Mouse (Mus musculus): ENCODE results near the gene Lrba. TPM values are rescaled to one million over a fixed set of nuclear protein-coding genes. Genes with fewer than 3 reads are reported as not detected.

Lrba gene
- polyA plus RNA-seq, 1 experiment from 2014 or later, result 4.1 TPM

GRCm38 (mm10) chr3:86759834-86760233 lies 535.4 kb downstream of the Lrba start:
- 57% methylated on average over 8 of the region's 8 CpGs for WGBS (ENCODE audit: insufficient replicate concordance)
- Histone ChIP-seq H3K27me3 (ENCODE audit: control insufficient read depth, insufficient read depth, low read length) (no peaks in the 10 kb centered on the region), H3K36me3 (ENCODE audit: control insufficient read depth, insufficient read depth, low read length) (no peaks in the 10 kb centered on the region), H3K4me1 (ENCODE audit: control insufficient read depth, insufficient read depth, low read length) (no peaks in the 10 kb centered on the region), H3K4me2 (peak overlapping the region; percentile 12; the same call in 1 of the 2 replicates), H3K27ac (ENCODE audit: low read depth, low read length) (no peak overlapping the region), H3K9me3 (replicated peaks; ENCODE audit: control insufficient read depth, low read length) (no peaks in the 10 kb centered on the region), H3K4me3 (ENCODE audit: low read depth, low read length) (no peak overlapping the region), H3K9ac (ENCODE audit: low read depth, low read length) (no peak overlapping the region)
- ATAC-seq (replicated peaks; ENCODE audit: insufficient number of reproducible peaks, low FRiP score, low TSS enrichment), result no peak

DNA sequence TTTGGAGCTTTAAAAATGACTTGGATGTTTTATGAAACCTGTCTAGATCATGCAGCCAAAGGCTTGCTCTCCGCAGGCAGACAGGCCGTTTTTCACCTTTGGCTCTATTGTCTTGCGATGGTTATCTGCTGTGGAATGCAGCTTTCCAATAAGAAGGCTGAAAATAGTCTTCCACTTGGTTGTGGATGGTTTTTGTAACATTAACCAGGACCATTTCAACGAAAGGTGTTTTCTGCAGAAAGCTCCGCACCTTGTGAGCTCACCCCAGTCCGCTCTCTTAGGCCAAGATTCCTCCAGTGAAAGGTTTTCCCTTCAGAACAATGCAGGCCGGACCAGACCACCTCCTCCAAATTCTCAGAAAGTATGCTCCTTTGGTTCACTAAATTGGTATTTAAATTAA lies 536.0 kb downstream of the Lrba start:
- Histone ChIP-seq H3K27me3 (ENCODE audit: control insufficient read depth, insufficient read depth, low read length) (no peaks in the 10 kb centered on the region), H3K36me3 (ENCODE audit: control insufficient read depth, insufficient read depth, low read length) (no peaks in the 10 kb centered on the region), H3K4me3 (ENCODE audit: low read depth, low read length) (no peak overlapping the region), H3K27ac (ENCODE audit: low read depth, low read length) (no peak overlapping the region), H3K9me3 (replicated peaks; ENCODE audit: control insufficient read depth, low read length) (no peaks in the 10 kb centered on the region), H3K4me1 (ENCODE audit: control insufficient read depth, insufficient read depth, low read length) (no peaks in the 10 kb centered on the region), H3K4me2 (no peak overlapping the region), H3K9ac (ENCODE audit: low read depth, low read length) (no peak overlapping the region)
- ATAC-seq (replicated peaks; ENCODE audit: insufficient number of reproducible peaks, low FRiP score, low TSS enrichment), result no peak
- WGBS (ENCODE audit: insufficient replicate concordance), result 56% methylated on average over 7 of the region's 7 CpGs

DNA sequence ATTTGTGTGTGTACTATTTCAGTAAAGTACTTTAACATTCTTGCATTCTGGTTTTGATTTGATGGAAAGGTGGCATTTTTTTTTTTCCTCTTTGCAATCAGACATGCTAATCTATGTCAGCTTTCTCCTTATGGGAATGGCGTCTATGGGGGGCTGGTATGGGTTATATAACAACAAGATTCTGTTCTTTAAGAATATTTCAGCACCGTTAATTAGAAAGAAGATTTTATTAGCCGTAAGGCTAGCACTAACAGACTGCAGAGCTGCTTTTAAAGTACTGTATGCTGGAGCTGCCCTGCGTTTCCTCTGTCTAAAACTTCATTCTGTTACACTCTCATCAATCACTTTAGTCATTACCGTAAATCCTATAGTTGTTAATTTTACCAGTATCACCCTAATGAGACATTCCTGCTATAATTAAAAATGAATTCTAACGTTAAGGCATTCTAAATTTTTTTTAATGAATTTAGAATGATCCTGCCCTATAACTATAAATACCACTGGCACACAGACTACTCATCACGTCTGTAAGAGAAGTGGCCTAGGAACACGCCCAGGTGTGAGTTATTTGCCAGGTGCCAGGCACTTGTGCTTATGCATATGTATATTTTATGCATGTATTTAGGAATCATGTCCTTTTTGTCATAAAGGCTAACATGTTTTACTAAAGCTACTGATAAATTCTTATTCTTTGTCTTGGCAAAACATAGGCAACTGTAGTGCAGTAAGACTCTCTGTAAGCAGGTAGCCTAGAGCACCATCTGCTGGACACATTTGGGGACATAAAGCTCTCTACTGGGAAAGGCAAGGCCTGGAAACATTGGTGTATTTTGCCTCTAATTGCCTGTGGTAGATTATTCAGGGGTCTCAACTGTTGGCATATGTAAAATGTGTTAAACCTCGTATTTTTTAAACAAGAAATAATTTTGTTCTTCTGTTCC lies 536.9 kb downstream of the Lrba start:
- no peaks in the 10 kb centered on the region for H3K9me3 ChIP-seq (replicated peaks; ENCODE audit: control insufficient read depth, low read length)
- no peak overlapping the region for H3K27ac ChIP-seq (ENCODE audit: low read depth, low read length)
- no peak overlapping the region for H3K4me3 ChIP-seq (ENCODE audit: low read depth, low read length)
- no peak for ATAC-seq (replicated peaks; ENCODE audit: insufficient number of reproducible peaks, low FRiP score, low TSS enrichment)
- H3K4me2 ChIP-seq, result no peak overlapping the region
- no peaks in the 10 kb centered on the region for H3K36me3 ChIP-seq (ENCODE audit: control insufficient read depth, insufficient read depth, low read length)
- no peaks in the 10 kb centered on the region for H3K27me3 ChIP-seq (ENCODE audit: control insufficient read depth, insufficient read depth, low read length)
- WGBS (ENCODE audit: insufficient replicate concordance), result 57% methylated on average over 9 of the region's 9 CpGs
- no peaks in the 10 kb centered on the region for H3K4me1 ChIP-seq (ENCODE audit: control insufficient read depth, insufficient read depth, low read length)
- no peak overlapping the region for H3K9ac ChIP-seq (ENCODE audit: low read depth, low read length)

GRCm38 (mm10) chr3:86762036-86762415 lies 537.5 kb downstream of the Lrba start:
- no peak overlapping the region for H3K4me2 ChIP-seq
- H3K9me3 ChIP-seq (replicated peaks; ENCODE audit: control insufficient read depth, low read length), result no peaks in the 10 kb centered on the region
- 89% methylated on average over 6 of the region's 6 CpGs for WGBS (ENCODE audit: insufficient replicate concordance)
- H3K27me3 ChIP-seq (ENCODE audit: control insufficient read depth, insufficient read depth, low read length), result no peaks in the 10 kb centered on the region
- ATAC-seq (replicated peaks; ENCODE audit: insufficient number of reproducible peaks, low FRiP score, low TSS enrichment), result no peak
- no peaks in the 10 kb centered on the region for H3K36me3 ChIP-seq (ENCODE audit: control insufficient read depth, insufficient read depth, low read length)
- no peaks in the 10 kb centered on the region for H3K4me1 ChIP-seq (ENCODE audit: control insufficient read depth, insufficient read depth, low read length)
- no peak overlapping the region for H3K4me3 ChIP-seq (ENCODE audit: low read depth, low read length)
- no peak overlapping the region for H3K9ac ChIP-seq (ENCODE audit: low read depth, low read length)
- H3K27ac ChIP-seq (ENCODE audit: low read depth, low read length), result no peak overlapping the region

- Histone ChIP-seq H3K9ac (ENCODE audit: low read depth, low read length) (no peak overlapping the region), H3K4me1 (ENCODE audit: control insufficient read depth, insufficient read depth, low read length) (no peaks in the 10 kb centered on the region), H3K4me2 (no peak overlapping the region), H3K27me3 (ENCODE audit: control insufficient read depth, insufficient read depth, low read length) (no peaks in the 10 kb centered on the region), H3K27ac (ENCODE audit: low read depth, low read length) (no peak overlapping the region), H3K9me3 (replicated peaks; ENCODE audit: control insufficient read depth, low read length) (no peaks in the 10 kb centered on the region), H3K4me3 (ENCODE audit: low read depth, low read length) (no peak overlapping the region), H3K36me3 (ENCODE audit: control insufficient read depth, insufficient read depth, low read length) (no peaks in the 10 kb centered on the region)
- 86% methylated on average over 4 of the region's 4 CpGs for whole genome bisulfite sequencing (ENCODE audit: insufficient replicate concordance)
- no peak for ATAC-seq (replicated peaks; ENCODE audit: insufficient number of reproducible peaks, low FRiP score, low TSS enrichment)
Observed at GRCm38 (mm10) chr3:86762456-86762855, 538.0 kb downstream of the Lrba start.

- peaks cover 10% of the 10 kb centered on the region; the same call in 1 of the 2 replicates for H3K4me1 ChIP-seq (ENCODE audit: control insufficient read depth, insufficient read depth, low read length)
- no peaks in the 10 kb centered on the region for H3K9me3 ChIP-seq (replicated peaks; ENCODE audit: control insufficient read depth, low read length)
- no peak for ATAC-seq (replicated peaks; ENCODE audit: insufficient number of reproducible peaks, low FRiP score, low TSS enrichment)
- H3K27me3 ChIP-seq (ENCODE audit: control insufficient read depth, insufficient read depth, low read length), result no peaks in the 10 kb centered on the region
- H3K4me2 ChIP-seq, result no peak overlapping the region
- H3K27ac ChIP-seq (ENCODE audit: low read depth, low read length), result no peak overlapping the region
- no peak overlapping the region for H3K9ac ChIP-seq (ENCODE audit: low read depth, low read length)
- WGBS (ENCODE audit: insufficient replicate concordance), result 29% methylated on average over 8 of the region's 8 CpGs
- no peak overlapping the region for H3K4me3 ChIP-seq (ENCODE audit: low read depth, low read length)
- no peaks in the 10 kb centered on the region for H3K36me3 ChIP-seq (ENCODE audit: control insufficient read depth, insufficient read depth, low read length)
Observed at GRCm38 (mm10) chr3:86768553-86768952, 544.1 kb downstream of the Lrba start.

- H3K9me3 ChIP-seq (replicated peaks; ENCODE audit: control insufficient read depth, low read length), result no peaks in the 10 kb centered on the region
- no peak overlapping the region for H3K4me2 ChIP-seq
- ATAC-seq (replicated peaks; ENCODE audit: insufficient number of reproducible peaks, low FRiP score, low TSS enrichment), result no peak
- H3K9ac ChIP-seq (ENCODE audit: low read depth, low read length), result no peak overlapping the region
- 65% methylated on average over 6 of the region's 6 CpGs for WGBS (ENCODE audit: insufficient replicate concordance)
- no peak overlapping the region for H3K27ac ChIP-seq (ENCODE audit: low read depth, low read length)
- H3K36me3 ChIP-seq (ENCODE audit: control insufficient read depth, insufficient read depth, low read length), result no peaks in the 10 kb centered on the region
- no peak overlapping the region for H3K4me3 ChIP-seq (ENCODE audit: low read depth, low read length)
- no peaks in the 10 kb centered on the region for H3K27me3 ChIP-seq (ENCODE audit: control insufficient read depth, insufficient read depth, low read length)
- peaks cover 10% of the 10 kb centered on the region; the same call in 1 of the 2 replicates for H3K4me1 ChIP-seq (ENCODE audit: control insufficient read depth, insufficient read depth, low read length)
Observed at GRCm38 (mm10) chr3:86768969-86769368, 544.5 kb downstream of the Lrba start.

DNA sequence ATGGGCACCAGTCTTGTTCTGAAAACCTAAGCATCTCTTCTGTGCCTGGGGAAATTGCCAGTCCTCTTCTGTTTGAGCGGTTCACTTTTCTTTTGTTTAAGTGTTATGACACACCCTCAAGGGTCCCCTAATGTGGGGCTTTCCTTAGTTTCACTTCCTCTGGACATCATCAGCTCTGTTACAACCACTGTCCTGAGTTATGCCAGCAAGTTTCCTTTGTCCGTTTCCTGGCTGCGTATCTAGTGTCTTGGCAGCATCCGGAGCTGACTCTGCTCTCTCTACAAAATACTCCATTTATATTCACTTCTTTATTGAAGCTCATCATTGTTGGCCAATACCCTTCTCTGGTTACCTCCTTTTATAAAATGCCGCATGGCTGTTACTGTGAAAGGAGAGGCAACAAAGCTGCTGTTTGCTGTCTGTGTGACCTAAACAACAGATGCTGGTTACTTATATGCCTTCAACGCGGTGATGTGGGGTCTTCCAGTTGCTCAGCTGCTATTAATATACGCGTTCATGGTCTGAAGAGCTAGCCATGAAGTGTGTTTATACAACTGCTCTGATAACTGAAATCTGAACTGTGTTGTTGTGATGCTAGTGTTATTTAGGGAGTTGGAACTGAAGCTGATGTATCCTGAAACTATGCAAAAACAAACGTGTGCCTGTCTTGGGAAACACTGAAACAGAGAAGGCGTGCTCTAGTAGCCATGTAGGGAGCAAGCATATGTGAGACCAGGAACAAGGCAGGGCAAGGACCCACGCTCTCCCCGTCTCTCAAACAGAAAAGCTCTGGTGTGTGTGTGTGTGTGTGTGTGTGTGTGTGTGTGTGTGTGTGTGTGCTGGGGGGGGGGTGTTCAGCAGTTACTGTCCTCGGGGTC lies 550.3 kb downstream of the Lrba start:
- Histone ChIP-seq H3K4me3 (ENCODE audit: low read depth, low read length) (no peak overlapping the region), H3K4me2 (no peak overlapping the region), H3K27me3 (ENCODE audit: control insufficient read depth, insufficient read depth, low read length) (no peaks in the 10 kb centered on the region), H3K36me3 (ENCODE audit: control insufficient read depth, insufficient read depth, low read length) (no peaks in the 10 kb centered on the region), H3K4me1 (ENCODE audit: control insufficient read depth, insufficient read depth, low read length) (peaks cover 11% of the 10 kb centered on the region), H3K9me3 (replicated peaks; ENCODE audit: control insufficient read depth, low read length) (no peaks in the 10 kb centered on the region), H3K27ac (ENCODE audit: low read depth, low read length) (peak overlapping the region; percentile 55), H3K9ac (ENCODE audit: low read depth, low read length) (no peak overlapping the region)
- WGBS (ENCODE audit: insufficient replicate concordance), result 67% methylated on average over 13 of the region's 14 CpGs
- ATAC-seq (replicated peaks; ENCODE audit: insufficient number of reproducible peaks, low FRiP score, low TSS enrichment), result 0 out of 2 replicates have a peak, but pooled peaks have one; percentile 46

Data from heart, embryonic 11.5 days (tissue).